Mouse (Mus musculus) bone marrow, adult 2 months (tissue): Measurements from ENCODE around the gene Rbpj. TPM values are rescaled to one million over a fixed set of nuclear protein-coding genes. Genes with fewer than 3 reads are reported as not detected.

Experiments used
- H3K27ac ChIP-seq: fragments of 200-500 bp; 2 replicates; pipeline ENCODE4 v1.5.1; 2012; ENCODE audit warnings: low read depth, mild to moderate bottlenecking, control low read depth, inconsistent platforms, low read length; ENCODE audit not compliant: control insufficient read depth, poor library complexity, insufficient read depth
- H3K4me1 ChIP-seq: fragments of 200-500 bp; 2 replicates; pipeline ENCODE4 v1.6.1; 2011; ENCODE audit warnings: low read length; ENCODE audit not compliant: control insufficient read depth, insufficient read depth
- H3K4me3 ChIP-seq: fragments of 200-500 bp; replicated peaks from 2 replicates; pipeline ENCODE3; 2011; ENCODE audit warnings: mild to moderate bottlenecking, low read depth, low read length, control low read depth; ENCODE audit not compliant: control insufficient read depth
- CTCF ChIP-seq: fragments of 200-500 bp; IDR thresholded peaks from 2 replicates; pipeline ENCODE4 v1.5.1; 2011; ENCODE audit warnings: low read length, control low read depth; ENCODE audit not compliant: control insufficient read depth, insufficient read depth
- POLR2A ChIP-seq: fragments of 200-500 bp; IDR thresholded peaks from 2 replicates; pipeline ENCODE4 v1.6.1; 2011; ENCODE audit warnings: low read depth, mild to moderate bottlenecking, control low read depth, low read length, borderline replicate concordance; ENCODE audit not compliant: control insufficient read depth
- WGBS: fragments of 180-500 bp; shearing (Covaris S2); methylation state at CpG from one replicate; pipeline ENCODE4 v1.1.7; 2018; 5-methylcytosine and 5-hydroxymethylcytosine counted together
- polyA plus RNA-seq: library from polyadenylated mRNA; stranded (reverse); fragments of >200 nt; gene quantifications from 2 replicates; pipeline ENCODE4 v1.2.4, GENCODE M21; 2011; ENCODE audit warnings: low replicate concordance; ENCODE audit not compliant: missing spikeins, insufficient read depth, insufficient read length

The Rbpj gene
- polyA plus RNA-seq, 1 experiment: 26.0 TPM

GRCm38 (mm10) chr5:53607230-53607996 is 141.5 kb downstream of the Rbpj start:
- TF ChIP-seq POLR2A (no peak), CTCF (no peak)
- no peak overlapping the region for H3K4me3 ChIP-seq

GRCm38 (mm10) chr5:53618844-53619243 is 152.9 kb downstream of the Rbpj start:
- H3K4me1 ChIP-seq: no peaks in the 10 kb centered on the region; the same call in 1 of the 2 replicates
- WGBS: 90% methylated on average over 1 of the region's 1 CpGs
- no peak overlapping the region for H3K4me3 ChIP-seq
- H3K27ac ChIP-seq: no peak overlapping the region
- TF ChIP-seq CTCF (no peak), POLR2A (no peak)

More at GRCm38 (mm10) chr5:53607230-53607996, 141.5 kb downstream of the Rbpj start:
- no peaks in the 10 kb centered on the region for H3K4me1 ChIP-seq
- H3K27ac ChIP-seq: no peak overlapping the region
- 74% methylated on average over 9 of the region's 9 CpGs for WGBS

- Histone ChIP-seq H3K27ac (no peak overlapping the region), H3K4me1 (no peaks in the 10 kb centered on the region), H3K4me3 (no peak overlapping the region)
- 85% methylated on average over 3 of the region's 3 CpGs for WGBS
- no peak for TF ChIP-seq CTCF
- no peak for TF ChIP-seq POLR2A
These were observed 166.1 kb downstream of the Rbpj start for GRCm38 (mm10) chr5:53632026-53632425.

- Histone ChIP-seq H3K27ac (no peak overlapping the region), H3K4me3 (no peak overlapping the region), H3K4me1 (no peaks in the 10 kb centered on the region)
- TF ChIP-seq POLR2A: no peak
- TF ChIP-seq CTCF: no peak
- WGBS: 55% methylated on average over 3 of the region's 3 CpGs
These were observed 170.8 kb downstream of the Rbpj start for GRCm38 (mm10) chr5:53636795-53637194.

GRCm38 (mm10) chr5:53637206-53637605 is 171.3 kb downstream of the Rbpj start:
- 70% methylated on average over 3 of the region's 3 CpGs for WGBS
- TF ChIP-seq CTCF (no peak), POLR2A (no peak)
- Histone ChIP-seq H3K4me3 (no peak overlapping the region), H3K4me1 (no peaks in the 10 kb centered on the region), H3K27ac (no peak overlapping the region)

GRCm38 (mm10) chr5:53638647-53639046 is 172.7 kb downstream of the Rbpj start:
- no peak overlapping the region for H3K27ac ChIP-seq
- WGBS: 64% methylated on average over 3 of the region's 3 CpGs

GRCm38 (mm10) chr5:53646669-53647068 is 180.7 kb downstream of the Rbpj start:
- Histone ChIP-seq H3K27ac (no peak overlapping the region), H3K4me3 (no peak overlapping the region), H3K4me1 (no peaks in the 10 kb centered on the region)
- TF ChIP-seq POLR2A: no peak
- no peak for TF ChIP-seq CTCF
- WGBS: 60% methylated on average over 5 of the region's 9 CpGs

More at GRCm38 (mm10) chr5:53638647-53639046, 172.7 kb downstream of the Rbpj start:
- Histone ChIP-seq H3K4me3 (no peak overlapping the region), H3K4me1 (no peaks in the 10 kb centered on the region)
- no peak for TF ChIP-seq CTCF
- TF ChIP-seq POLR2A: no peak

- Histone ChIP-seq H3K4me1 (no peaks in the 10 kb centered on the region), H3K4me3 (no peak overlapping the region), H3K27ac (no peak overlapping the region)
- TF ChIP-seq CTCF (no peak), POLR2A (no peak)
- WGBS: 81% methylated on average over 2 of the region's 2 CpGs
These were observed 181.4 kb downstream of the Rbpj start for GRCm38 (mm10) chr5:53647358-53647757.
